Mouse (Mus musculus) kidney, embryonic 14.5 days (tissue): ENCODE results near the gene Ppt2. TPM values are rescaled to one million over a fixed set of nuclear protein-coding genes. Genes with fewer than 3 reads are reported as not detected.

Experiments
- ATAC-seq: fragments of 200-750 bp; cut with Nextera tagmentation; 2 replicates; pipeline ENCODE4 v1.8.0; 2017; ENCODE audit warnings: moderate number of reproducible peaks, mild to moderate bottlenecking, moderate TSS enrichment, moderate library complexity; ENCODE audit not compliant: low FRiP score, low TSS enrichment
- H3K27ac ChIP-seq: fragments of 300-500 bp; sonication (generic); 2 replicates; pipeline ENCODE4 v1.5.1; 2014; ENCODE audit warnings: low read depth, mild to moderate bottlenecking, low read length, moderate library complexity, mixed read lengths
- H3K27me3 ChIP-seq: fragments of 300-500 bp; sonication (generic); 2 replicates; pipeline ENCODE4 v1.6.1; 2014; ENCODE audit warnings: mild to moderate bottlenecking, low read length; ENCODE audit not compliant: control insufficient read depth, insufficient read depth
- H3K36me3 ChIP-seq: fragments of 300-500 bp; sonication (generic); 2 replicates; pipeline ENCODE4 v1.6.1; 2014; ENCODE audit warnings: low read length, mixed read lengths; ENCODE audit not compliant: control insufficient read depth, insufficient read depth
- H3K4me1 ChIP-seq: fragments of 300-500 bp; sonication (generic); 2 replicates; pipeline ENCODE4 v1.6.1; 2014; ENCODE audit warnings: low read length, mixed read lengths; ENCODE audit not compliant: control insufficient read depth, insufficient read depth
- H3K4me2 ChIP-seq: fragments of 300-500 bp; sonication (generic); replicated peaks from 2 replicates; pipeline ENCODE4 v1.6.1; 2014; ENCODE audit warnings: low read depth, mild to moderate bottlenecking, low read length
- H3K4me3 ChIP-seq: fragments of 300-500 bp; sonication (generic); 2 replicates; pipeline ENCODE4 v1.5.1; 2014; ENCODE audit warnings: mild to moderate bottlenecking, low read length
- H3K9ac ChIP-seq: fragments of 300-500 bp; sonication (generic); 2 replicates; pipeline ENCODE4 v1.6.1; 2014; ENCODE audit warnings: low read depth, mild to moderate bottlenecking, low read length, moderate library complexity
- H3K9me3 ChIP-seq: fragments of 300-500 bp; sonication (generic); 2 replicates; pipeline ENCODE4 v1.6.1; 2016; ENCODE audit warnings: low read length; ENCODE audit not compliant: control insufficient read depth
- WGBS: fragments of 180-500 bp; shearing (Covaris S2); extraction: QIAGEN DNeasy Blood & Tissue Kit; methylation state at CpG from one replicate; pipeline ENCODE4 v1.1.7; 2014; 5-methylcytosine and 5-hydroxymethylcytosine counted together
- polyA plus RNA-seq: library from polyadenylated mRNA; unstranded; fragments of >200 nt; fragmentation: Nextera tagmentation; extraction: Ambion mirVana; gene quantifications from 2 replicates; pipeline ENCODE4 v1.2.1, GENCODE M21; 2014

Ppt2 gene
- polyA plus RNA-seq, 1 experiment from 2014 or later = 39.1 TPM

- Histone ChIP-seq H3K4me2 (no peak overlapping the region), H3K4me1 (peaks cover 37% of the 10 kb centered on the region), H3K27me3 (no peaks in the 10 kb centered on the region), H3K9ac (no peak overlapping the region), H3K27ac (no peak overlapping the region), H3K36me3 (peaks cover 12% of the 10 kb centered on the region), H3K4me3 (no peak overlapping the region), H3K9me3 (no peaks in the 10 kb centered on the region)
- WGBS = 89% methylated on average over 12 of the region's 12 CpGs
- no peak for ATAC-seq
These were observed 26.5 kb downstream of the Ppt2 start for GRCm38 (mm10) chr17:34601796-34602195.

- Histone ChIP-seq H3K4me1 (peaks cover 48% of the 10 kb centered on the region), H3K27me3 (no peaks in the 10 kb centered on the region), H3K9me3 (no peaks in the 10 kb centered on the region), H3K4me2 (no peak overlapping the region), H3K27ac (no peak overlapping the region), H3K9ac (no peak overlapping the region), H3K4me3 (no peak overlapping the region), H3K36me3 (peaks cover 28% of the 10 kb centered on the region)
- WGBS = 84% methylated on average over 9 of the region's 9 CpGs
- ATAC-seq = no peak
These were observed 28.4 kb downstream of the Ppt2 start for GRCm38 (mm10) chr17:34599891-34600290.

GRCm38 (mm10) chr17:34597566-34598095, 30.7 kb downstream of the Ppt2 start, which contains the start of gene Ager:
TSS of gene Ager (plus strand) at chr17:34597862.
- WGBS = 15% methylated on average over 6 of the region's 6 CpGs
- peak within 1 kb of the TSS; percentile 6; the same call in 1 of the 2 replicates for H3K4me2 ChIP-seq
- H3K9ac ChIP-seq = peak within 1 kb of the TSS; percentile 32; the same call in 1 of the 2 replicates
- no peaks in the 10 kb centered on the region for H3K27me3 ChIP-seq
- H3K9me3 ChIP-seq = no peaks in the 10 kb centered on the region
- H3K36me3 ChIP-seq = peaks cover 38% of the 10 kb centered on the region
- H3K4me1 ChIP-seq = peaks cover 52% of the 10 kb centered on the region
- ATAC-seq = no peak
- H3K4me3 ChIP-seq = no peak within 1 kb of the TSS
- peak within 1 kb of the TSS; percentile 30; the same call in 1 of the 2 replicates for H3K27ac ChIP-seq

DNA sequence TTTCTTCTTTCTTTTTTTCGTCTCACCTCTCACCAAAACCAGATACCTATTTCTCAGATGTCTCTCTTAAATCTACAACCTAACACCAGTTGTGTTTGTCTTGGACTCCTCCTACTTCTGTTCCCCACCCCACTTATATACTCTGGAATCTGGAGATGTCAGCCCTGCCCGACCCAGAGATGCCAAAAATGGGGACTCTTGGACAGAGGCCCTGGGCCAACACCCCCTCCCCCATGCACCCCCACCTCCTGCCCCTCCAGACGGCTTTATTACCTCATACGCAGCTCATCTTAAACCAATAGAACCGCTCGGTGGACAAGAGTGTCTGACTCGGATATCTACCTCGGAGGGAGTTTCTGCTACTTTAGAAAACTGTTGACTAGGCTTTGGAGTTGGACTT, 32.2 kb downstream of the Ppt2 start:
- Histone ChIP-seq H3K4me1 (peaks cover 51% of the 10 kb centered on the region), H3K36me3 (peaks cover 38% of the 10 kb centered on the region), H3K9ac (peak overlapping the region; percentile 12; the same call in 1 of the 2 replicates), H3K4me2 (no peak overlapping the region; the same call in 1 of the 2 replicates), H3K9me3 (no peaks in the 10 kb centered on the region), H3K4me3 (no peak overlapping the region), H3K27me3 (no peaks in the 10 kb centered on the region), H3K27ac (peak overlapping the region; percentile 11; the same call in 1 of the 2 replicates)
- 47% methylated on average over 8 of the region's 8 CpGs for WGBS
- ATAC-seq = no peak

DNA sequence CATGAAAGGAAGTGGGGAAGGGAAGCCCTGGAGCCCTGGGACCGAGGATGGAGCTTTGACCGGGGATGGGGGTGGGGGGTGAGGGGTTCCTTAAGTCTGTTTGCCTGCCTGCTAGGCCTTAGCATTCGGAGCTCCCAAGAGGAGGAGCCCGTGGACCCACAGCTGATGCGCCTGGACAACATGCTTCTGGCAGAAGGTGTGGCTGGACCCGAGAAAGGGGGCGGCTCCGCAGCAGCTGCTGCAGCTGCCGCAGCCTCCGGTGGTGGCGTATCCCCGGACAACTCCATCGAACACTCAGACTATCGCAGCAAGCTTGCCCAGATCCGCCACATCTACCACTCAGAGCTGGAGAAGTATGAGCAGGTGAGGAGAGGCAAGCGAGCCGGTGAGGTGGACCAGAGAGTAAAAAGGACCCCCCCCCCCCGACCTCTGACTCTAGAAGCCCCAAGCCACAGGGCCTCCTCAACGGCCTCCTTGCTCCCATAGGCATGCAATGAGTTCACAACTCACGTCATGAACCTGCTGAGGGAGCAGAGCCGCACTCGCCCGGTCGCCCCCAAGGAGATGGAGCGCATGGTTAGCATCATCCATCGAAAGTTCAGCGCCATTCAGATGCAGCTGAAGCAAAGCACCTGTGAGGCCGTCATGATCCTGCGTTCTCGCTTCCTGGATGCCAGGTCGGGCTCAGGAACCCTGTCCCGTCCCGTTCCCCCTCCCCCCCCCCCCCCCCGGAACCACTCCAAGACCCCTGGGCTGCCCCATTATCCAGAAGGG, 34.4 kb downstream of the Ppt2 start:
- peak overlapping the region; percentile 99 for H3K9ac ChIP-seq
- H3K36me3 ChIP-seq = peaks cover 26% of the 10 kb centered on the region
- peak overlapping the region; percentile 94 for H3K4me2 ChIP-seq
- 37% methylated on average over 34 of the region's 34 CpGs for WGBS
- peak overlapping the region; percentile 100 for H3K27ac ChIP-seq
- ATAC-seq = no peak
- H3K4me1 ChIP-seq = peaks cover 72% of the 10 kb centered on the region
- H3K4me3 ChIP-seq = peak overlapping the region; percentile 88
- no peaks in the 10 kb centered on the region for H3K9me3 ChIP-seq
- no peaks in the 10 kb centered on the region for H3K27me3 ChIP-seq

DNA sequence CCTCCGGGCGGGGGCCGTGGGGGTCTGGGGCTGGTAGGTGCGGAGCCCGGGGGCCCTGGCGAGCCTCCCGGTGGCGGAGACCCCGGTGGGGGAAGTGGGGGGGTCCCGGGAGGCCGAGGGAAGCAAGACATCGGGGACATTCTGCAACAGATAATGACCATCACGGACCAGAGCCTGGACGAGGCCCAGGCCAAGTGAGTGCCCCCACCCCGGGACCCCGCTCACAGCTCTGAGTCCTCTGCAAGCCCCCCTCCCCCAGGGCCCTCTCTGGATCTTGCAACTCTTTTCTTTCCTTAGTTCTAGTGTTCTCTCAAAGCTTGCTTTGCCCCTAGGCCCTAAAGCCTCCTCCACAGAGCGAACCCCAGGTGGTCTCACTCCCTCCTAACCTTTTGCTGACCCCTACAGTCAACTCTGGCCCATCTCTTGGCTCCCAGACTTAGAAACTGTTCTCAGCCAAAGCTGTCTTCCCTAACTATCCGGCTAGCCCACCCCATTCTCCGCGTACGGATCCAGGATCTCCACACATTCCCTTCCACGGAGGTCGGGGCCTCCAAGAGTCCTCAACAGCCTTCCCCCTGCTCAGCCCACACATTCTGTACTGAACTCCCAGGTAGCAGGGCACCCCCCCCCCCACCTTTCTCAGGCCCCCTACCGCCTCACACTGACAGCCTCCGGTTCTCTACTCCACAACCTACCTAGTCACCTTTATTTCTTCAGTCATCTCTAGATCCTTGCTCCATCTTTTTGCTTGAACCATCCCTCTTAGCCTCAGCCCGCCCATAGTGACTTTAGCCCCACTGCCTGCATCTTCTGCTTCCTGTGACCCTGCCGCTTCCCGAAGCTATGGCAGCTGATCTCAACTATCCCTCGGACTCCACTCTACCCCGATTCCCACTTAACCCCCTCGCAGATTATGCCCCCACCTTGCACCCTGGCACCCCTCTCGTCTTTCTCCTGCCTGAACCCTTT, 35.4 kb downstream of the Ppt2 start:
- H3K4me2 ChIP-seq = peak overlapping the region; percentile 94
- H3K36me3 ChIP-seq = peaks cover 26% of the 10 kb centered on the region
- peak overlapping the region; percentile 99 for H3K9ac ChIP-seq
- no peaks in the 10 kb centered on the region for H3K27me3 ChIP-seq
- H3K9me3 ChIP-seq = no peaks in the 10 kb centered on the region
- H3K4me3 ChIP-seq = peak overlapping the region; percentile 88
- H3K4me1 ChIP-seq = peaks cover 75% of the 10 kb centered on the region
- under 1% methylated on average over 29 of the region's 32 CpGs for WGBS
- peak; percentile 6; the same call in 1 of the 2 replicates for ATAC-seq
- peak overlapping the region; percentile 100 for H3K27ac ChIP-seq

GRCm38 (mm10) chr17:34591994-34592375, 36.3 kb downstream of the Ppt2 start:
- under 1% methylated on average over 33 of the region's 35 CpGs for WGBS
- peak overlapping the region; percentile 88 for H3K4me3 ChIP-seq
- H3K27ac ChIP-seq = peak overlapping the region; percentile 100
- no peaks in the 10 kb centered on the region for H3K9me3 ChIP-seq
- peak overlapping the region; percentile 94 for H3K4me2 ChIP-seq
- H3K27me3 ChIP-seq = no peaks in the 10 kb centered on the region
- H3K36me3 ChIP-seq = peaks cover 26% of the 10 kb centered on the region
- peak; percentile 70 for ATAC-seq
- H3K4me1 ChIP-seq = peaks cover 68% of the 10 kb centered on the region
- H3K9ac ChIP-seq = peak overlapping the region; percentile 99

DNA sequence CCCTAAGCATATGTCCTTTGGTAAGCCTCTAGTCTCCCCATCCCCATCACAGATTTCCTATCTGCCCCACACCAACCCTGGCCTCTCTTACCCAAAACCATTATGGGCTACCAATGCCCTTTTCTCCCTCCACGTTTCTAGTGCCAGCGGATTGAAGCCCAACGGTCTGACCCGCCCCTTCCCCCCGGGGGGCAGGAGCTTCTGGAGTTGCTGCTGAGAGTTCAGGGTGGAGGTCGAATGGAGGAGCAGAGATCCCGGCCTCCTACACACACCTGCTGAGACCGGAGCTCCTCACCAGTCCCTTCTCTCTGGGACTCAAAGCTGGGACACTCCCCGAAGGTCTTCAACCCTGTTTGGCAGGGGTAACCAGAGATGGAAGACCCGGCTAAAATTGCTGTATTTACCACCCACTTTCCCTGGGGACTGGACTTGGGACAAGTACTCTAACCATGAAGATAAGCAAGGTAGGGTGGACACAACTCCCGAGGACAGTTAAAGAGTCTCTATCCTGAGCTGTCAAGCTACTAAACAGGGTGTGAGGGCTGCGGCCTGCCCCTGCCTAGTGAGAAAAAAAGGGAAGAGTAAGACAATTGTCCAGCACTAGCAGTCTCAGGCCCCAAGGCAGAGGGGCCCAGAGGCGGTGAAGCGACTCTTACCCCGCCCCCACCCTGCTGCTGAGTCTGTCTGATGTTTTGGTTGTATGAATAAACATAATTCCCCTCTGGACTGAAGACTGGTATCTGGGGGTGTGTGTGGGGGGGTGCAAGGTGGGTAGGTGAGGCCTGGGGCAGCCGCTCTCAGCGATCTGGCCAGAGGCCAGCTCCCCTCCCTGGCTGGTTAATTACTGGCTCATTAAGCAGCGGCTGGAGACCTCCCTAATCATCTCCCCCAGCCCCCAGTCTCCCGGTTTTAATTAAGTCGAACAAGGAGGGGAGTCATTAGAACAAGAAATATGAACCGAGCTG, 37.0 kb downstream of the Ppt2 start, which contains the start of gene Pbx2:
Gene Pbx2 (plus strand): TSS at position 238 of the 965 bp plus-strand sequence.
- Histone ChIP-seq H3K9me3 (no peaks in the 10 kb centered on the region), H3K27ac (peak within 1 kb of the TSS; percentile 100), H3K4me1 (peaks cover 61% of the 10 kb centered on the region), H3K4me2 (peak within 1 kb of the TSS; percentile 94), H3K36me3 (peaks cover 23% of the 10 kb centered on the region), H3K4me3 (peak within 1 kb of the TSS; percentile 88), H3K9ac (peak within 1 kb of the TSS; percentile 99), H3K27me3 (no peaks in the 10 kb centered on the region)
- peak; percentile 33 for ATAC-seq
- 1% methylated on average over 21 of the region's 21 CpGs for WGBS
